Mouse (Mus musculus) adrenal gland, adult 2 months (tissue): Measurements from ENCODE around the gene Rassf1. TPM values are rescaled to one million over a fixed set of nuclear protein-coding genes. Genes with fewer than 3 reads are reported as not detected.

Source experiments
- DNase-seq: peaks from one replicate; pipeline ENCODE4 v3.0.0; 2021
- polyA plus RNA-seq: library from polyadenylated mRNA; depleted of rRNA; stranded (reverse); fragments of >200 nt; gene quantifications from 2 replicates; pipeline ENCODE4 v1.2.3, GENCODE M21; 2012; rRNA removed
- total RNA-seq, 2 experiments: library from RNA; stranded (reverse); gene quantifications; 2 replicates each; pipeline ENCODE4 v1.2.3; 2021

Rassf1 gene
- total and polyA plus RNA-seq, 3 experiments: 15.3 to 18.6 (median 15.5) TPM

DNA sequence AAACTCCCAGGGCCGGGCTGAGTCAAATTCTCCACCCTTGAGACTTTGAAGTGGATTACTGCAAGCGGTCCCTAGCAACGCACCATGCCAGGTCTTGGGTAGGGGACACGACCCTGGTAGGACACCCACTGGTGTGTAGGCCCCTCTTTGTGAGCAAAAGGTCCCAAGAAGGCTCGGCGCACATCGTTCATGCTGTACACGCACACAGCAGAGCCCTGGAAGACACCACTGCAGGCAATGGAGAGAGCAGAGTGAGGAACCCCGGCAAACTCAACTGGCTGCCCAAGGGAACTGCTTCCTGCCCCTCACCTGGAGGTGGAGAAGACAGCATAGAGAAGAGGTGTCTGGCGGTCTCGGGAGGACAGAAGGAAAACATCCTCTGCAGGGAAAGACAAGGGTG lies 49.9 kb downstream of the Rassf1 start:
- DNase-seq: no peak

DNA sequence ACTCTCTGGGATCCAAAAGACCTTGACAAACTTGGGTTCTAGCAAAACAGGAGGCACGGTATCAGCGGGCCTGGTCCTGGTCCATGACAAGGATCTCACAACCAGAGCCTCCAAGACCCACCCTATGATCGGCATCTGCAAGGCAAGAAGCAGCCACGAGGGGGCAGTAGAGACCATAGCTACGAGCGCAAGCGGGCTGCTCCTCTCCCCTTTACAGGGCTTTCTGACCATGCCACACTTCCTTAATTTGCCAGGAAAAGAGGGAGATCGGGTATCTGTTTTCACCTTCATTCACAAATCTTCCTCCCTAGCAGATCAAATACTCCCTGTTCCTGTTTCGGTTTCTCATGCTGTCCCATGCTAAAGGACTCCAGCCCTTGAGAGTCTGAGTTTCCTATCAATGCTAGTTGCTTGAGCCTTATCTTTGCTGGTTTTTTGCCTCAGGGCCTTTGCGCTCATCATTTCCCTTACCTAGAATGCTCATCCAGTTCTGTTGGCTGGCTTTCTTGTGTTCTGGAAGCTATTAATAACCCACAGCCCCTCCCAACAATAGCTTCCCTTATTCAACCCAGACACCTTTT lies 50.8 kb downstream of the Rassf1 start:
- DNase-seq: peak; percentile 91

DNA sequence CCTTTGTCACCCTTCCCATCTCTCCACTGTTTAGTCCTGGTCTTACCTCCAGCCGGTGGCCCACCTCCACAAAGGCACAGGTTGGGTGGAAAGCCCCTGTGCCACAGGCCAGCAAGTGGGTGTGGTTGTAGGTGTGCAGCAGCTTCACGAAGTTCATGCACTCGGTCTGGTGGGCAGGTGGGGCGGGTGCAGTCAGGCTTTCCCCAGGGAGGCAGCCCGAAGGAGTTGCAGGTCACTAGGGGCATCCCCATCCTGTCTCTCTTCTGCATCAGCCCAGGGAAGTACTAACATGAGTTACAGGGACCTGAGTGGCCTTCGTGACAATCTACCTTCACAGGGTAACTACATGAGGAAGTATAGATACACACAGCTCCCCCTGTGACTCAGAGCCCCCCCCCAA lies 51.9 kb downstream of the Rassf1 start:
- no peak for DNase-seq

DNA sequence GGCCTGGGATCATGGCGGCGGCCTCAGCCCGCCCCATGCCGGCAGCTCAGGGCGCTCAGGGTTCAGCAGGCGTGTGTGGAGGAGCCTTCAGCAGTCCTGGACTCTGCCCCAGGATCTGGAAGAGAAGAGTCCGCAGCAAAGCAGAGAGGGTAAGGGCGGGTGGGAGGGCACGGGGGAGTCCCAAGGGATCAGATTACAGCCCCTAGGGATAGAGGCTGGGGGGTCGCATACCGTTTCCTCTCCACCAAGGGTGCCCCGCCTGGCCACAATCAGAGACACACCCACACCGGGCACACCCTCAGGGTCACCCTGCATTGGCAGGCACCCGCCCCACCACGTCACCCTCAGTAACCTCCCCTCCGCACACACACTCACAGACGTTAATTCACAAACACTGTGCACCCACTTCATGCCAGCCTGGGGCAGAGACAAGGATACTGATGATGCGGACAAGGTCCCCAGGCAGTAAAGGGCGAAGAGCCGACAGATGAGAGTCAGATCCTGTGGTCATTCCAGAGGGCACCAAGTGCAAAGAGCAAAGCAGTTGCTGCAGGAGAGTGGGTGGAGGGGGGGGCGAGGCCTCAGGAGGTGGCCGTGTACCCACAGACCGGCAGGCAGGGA lies 53.8 kb downstream of the Rassf1 start:
- DNase-seq: no peak

DNA sequence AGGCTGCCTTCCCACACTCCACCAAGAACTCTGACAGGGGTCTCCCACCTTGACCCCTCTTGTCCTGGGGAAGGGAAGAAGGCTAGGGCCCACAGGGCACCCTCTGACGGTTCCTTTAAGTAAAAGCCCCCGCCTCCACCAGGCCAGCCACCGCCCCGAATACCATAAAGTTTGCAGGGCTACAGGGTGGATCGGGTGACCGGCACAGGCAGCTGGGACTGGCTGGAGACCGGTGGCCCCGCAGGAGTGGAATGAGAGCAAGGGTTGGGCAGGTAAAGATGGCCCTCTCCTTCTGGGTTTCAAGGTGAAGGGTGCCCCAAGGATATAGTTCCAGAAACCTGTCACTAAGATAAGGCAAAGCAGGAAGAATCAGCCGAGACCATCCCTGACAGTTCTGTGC lies 55.2 kb downstream of the Rassf1 start:
- no peak for DNase-seq

DNA sequence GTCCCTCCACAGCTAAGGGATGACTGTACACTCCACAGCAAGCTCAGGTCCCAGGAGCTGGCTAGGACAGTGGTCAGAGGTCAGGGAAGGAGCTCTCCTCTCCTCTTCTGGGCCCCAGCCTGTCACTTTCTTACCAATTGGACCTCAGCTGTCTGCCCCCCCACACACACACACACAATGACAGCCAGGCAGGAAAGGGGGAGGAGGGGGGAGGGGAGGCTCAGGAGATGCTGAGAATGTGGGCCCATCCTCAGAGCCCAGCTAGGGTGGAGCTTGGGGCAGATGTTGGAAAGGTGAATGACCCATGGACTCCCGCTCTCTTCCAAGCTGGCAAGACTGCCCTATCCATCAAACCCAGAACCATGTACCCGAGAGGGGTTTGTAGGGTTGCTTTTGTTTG lies 55.7 kb downstream of the Rassf1 start:
- DNase-seq: no peak

DNA sequence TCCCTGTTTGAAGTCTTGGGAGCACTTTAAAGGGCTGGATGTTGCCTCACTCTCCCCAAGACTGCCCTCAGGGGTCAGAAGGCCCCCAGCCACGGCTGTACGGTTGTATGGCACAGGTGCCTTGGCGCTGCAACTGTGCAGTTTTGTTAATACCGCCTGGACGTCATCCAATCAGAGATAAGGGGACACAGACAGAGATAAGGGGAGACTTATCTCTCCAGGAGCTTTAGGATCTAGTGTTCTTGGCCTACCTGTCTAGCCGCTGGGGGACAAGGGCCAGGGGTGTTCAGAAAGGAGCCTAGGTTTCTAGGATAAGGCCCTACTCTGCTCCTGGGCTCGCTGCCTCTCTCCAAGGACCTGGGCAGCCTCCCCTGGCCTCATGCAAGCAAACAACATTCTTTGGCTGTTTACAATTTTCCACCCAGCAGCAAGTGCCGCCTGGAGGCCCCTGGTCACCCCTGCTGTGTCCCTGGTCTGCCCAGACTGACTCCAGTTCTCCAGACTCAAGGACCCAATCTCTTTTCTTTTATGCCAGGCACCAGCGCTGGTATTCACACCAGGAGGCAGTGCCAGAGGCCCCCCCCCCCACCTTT lies 56.4 kb downstream of the Rassf1 start:
- DNase-seq: no peak

DNA sequence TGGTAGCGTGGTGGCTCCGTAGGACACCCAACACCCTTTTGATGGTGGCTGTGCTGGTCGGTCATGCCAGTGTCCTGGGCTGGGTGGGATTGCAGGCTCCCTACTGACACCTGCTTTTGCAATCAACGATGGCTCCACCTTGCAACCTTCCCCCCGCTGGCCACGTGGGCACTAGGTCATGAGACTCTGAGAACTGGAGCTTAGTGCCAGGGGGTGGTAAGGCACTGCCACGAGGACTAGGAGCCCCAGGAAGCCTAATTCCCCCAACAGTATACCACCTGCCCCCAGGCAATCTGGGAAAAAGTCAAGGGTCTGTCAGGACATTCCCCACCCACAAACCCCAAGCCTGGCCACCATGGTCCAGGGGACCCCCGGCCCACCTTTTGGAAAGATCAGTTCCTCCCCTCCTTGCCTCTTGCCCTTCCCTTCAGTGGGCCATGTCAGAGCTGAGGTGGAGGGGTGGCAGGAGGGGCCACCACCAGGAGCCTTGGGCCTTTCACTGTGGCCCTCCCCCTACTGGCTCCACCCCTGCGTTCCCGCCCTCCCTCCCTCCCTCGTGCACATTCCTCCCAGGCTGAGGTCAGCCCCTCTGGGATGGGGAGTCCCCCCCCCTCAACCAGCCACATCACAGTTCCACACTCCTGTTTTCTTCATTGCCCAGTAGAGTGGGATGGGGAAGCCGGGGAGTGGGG lies 57.5 kb downstream of the Rassf1 start, which contains the start of gene Sema3b:
Sema3b (minus strand) TSS at position 489 of the 692 bp plus-strand sequence.
- DNase-seq: no peak

DNA sequence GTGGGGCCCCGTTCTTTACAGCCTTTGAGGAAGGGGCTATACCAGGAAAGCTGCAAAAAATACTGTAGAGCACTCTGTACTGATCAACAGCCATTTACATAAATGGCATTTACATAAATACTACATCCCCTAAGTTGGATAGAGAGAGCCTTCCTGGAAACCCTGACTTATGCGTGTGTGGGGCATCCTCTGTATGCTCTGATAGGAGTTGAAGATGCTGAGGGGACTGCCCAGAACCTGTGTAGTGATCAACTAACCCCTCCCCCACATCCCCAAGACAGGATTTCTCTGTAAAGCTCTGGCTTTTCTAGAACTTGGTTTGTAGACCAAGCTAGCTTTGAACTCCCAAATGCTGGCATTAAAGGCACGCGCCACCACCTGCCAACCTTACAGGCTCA lies 58.1 kb downstream of the Rassf1 start:
- no peak for DNase-seq

DNA sequence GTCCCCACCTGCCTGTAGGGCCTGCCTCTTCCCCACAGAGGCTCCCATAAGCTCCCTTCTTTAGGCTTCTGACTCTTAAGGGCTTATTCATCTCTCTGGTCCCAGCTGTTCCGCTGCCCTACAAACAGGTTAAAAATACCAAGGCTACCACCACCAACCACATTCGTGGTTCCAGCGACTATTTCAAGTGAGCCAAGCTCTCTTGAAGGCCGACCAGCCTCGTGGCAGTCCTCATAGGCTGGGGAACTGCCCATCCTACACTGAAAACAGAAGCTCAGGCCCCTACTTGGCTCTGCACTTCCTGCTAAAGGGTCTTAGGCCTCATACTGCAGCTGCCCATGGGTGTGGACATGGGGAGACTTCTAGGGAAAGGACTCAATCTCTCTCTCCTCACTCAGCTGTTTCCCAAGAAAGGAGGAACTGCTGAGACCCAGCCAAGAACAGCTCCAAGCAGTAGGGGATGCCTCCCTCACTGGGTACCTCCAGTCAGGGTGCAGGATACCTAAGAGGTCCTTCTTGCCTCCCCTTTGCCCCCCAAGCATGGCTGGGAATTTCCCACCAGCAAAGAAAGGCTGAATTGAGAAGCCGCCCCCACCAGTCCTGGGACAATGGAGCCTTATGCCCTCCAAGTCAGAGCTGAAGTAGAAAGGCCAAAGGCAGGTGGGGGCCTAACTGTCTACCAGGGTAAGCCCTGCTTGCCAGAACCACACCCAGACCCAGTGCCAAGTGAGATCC lies 60.3 kb downstream of the Rassf1 start:
- no peak for DNase-seq

Other genes starting within 250 kb of the Rassf1 start
- 10 to 100 TPM; 17.5 to 17.7 TPM for gene Hemk1, start 213.2 kb upstream of the Rassf1 start, total RNA-seq
- 23.5 and 25.5 TPM in 2 replicates for gene Hemk1, start 213.2 kb upstream of the Rassf1 start, polyA plus RNA-seq
- gene 6430571L13Rik, start 211.0 kb upstream of the Rassf1 start, total RNA-seq: 1 to 10 TPM in 1 of 2 experiments, under 1 TPM in 1; 0.69 to 1.9 TPM
- gene 6430571L13Rik, start 211.0 kb upstream of the Rassf1 start, polyA plus RNA-seq: 1.3 and 1.4 TPM in 2 replicates
- gene Cacna2d2, start 151.9 kb upstream of the Rassf1 start, total RNA-seq: 1 to 10 TPM; 6.9 to 7.1 TPM
- 12.1 and 14.7 TPM in 2 replicates for gene Cacna2d2, start 151.9 kb upstream of the Rassf1 start, polyA plus RNA-seq
- gene Tmem115, start 17.6 kb upstream of the Rassf1 start, total RNA-seq: 10 to 100 TPM; 43.2 to 48.1 TPM
- gene Tmem115, start 17.6 kb upstream of the Rassf1 start, polyA plus RNA-seq: 84.2 and 96.5 TPM in 2 replicates
- 10 to 100 TPM; 14.6 to 22.0 TPM for gene Cyb561d2, start 9.4 kb upstream of the Rassf1 start, total RNA-seq
- 59.1 and 68.0 TPM in 2 replicates for gene Cyb561d2, start 9.4 kb upstream of the Rassf1 start, polyA plus RNA-seq
- 10 to 100 TPM; 27.9 to 31.5 TPM for gene Nprl2, start 9.3 kb upstream of the Rassf1 start, total RNA-seq
- gene Nprl2, start 9.3 kb upstream of the Rassf1 start, polyA plus RNA-seq: 24.2 and 31.9 TPM in 2 replicates
- gene Zmynd10, start 4.3 kb upstream of the Rassf1 start, total RNA-seq: under 1 TPM; 0.45 to 0.52 TPM
- 0.37 and 0.61 TPM in 2 replicates for gene Zmynd10, start 4.3 kb upstream of the Rassf1 start, polyA plus RNA-seq
- 10 to 100 TPM; 52.2 to 57.5 TPM for gene Tusc2, start 11.7 kb downstream of the Rassf1 start, total RNA-seq
- gene Tusc2, start 11.7 kb downstream of the Rassf1 start, polyA plus RNA-seq: 88.2 and 94.1 TPM in 2 replicates
- gene Hyal2, start 16.4 kb downstream of the Rassf1 start, total RNA-seq: 10 to 100 TPM; 36.8 to 52.8 TPM
- gene Hyal2, start 16.4 kb downstream of the Rassf1 start, polyA plus RNA-seq: 92.1 and 102 TPM in 2 replicates
- gene Hyal1, start 25.4 kb downstream of the Rassf1 start, total RNA-seq: 10 to 100 TPM; 13.7 to 15.2 TPM
- gene Hyal1, start 25.4 kb downstream of the Rassf1 start, polyA plus RNA-seq: 6.3 and 7.0 TPM in 2 replicates
- 10 to 100 TPM; 15.9 to 19.2 TPM for gene Naa80, start 27.3 kb downstream of the Rassf1 start, total RNA-seq
- gene Naa80, start 27.3 kb downstream of the Rassf1 start, polyA plus RNA-seq: 111 TPM in 2 replicates
- 1 to 10 TPM; 1.3 to 1.4 TPM for gene Hyal3, start 29.3 kb downstream of the Rassf1 start, total RNA-seq
- 1.8 and 2.2 TPM in 2 replicates for gene Hyal3, start 29.3 kb downstream of the Rassf1 start, polyA plus RNA-seq
- gene Ifrd2, start 36.1 kb downstream of the Rassf1 start, total RNA-seq: 10 to 100 TPM; 36.0 to 41.7 TPM
- 67.3 and 80.0 TPM in 2 replicates for gene Ifrd2, start 36.1 kb downstream of the Rassf1 start, polyA plus RNA-seq
- gene Sema3b, start 57.7 kb downstream of the Rassf1 start, total RNA-seq: 1 to 10 TPM; 3.7 to 4.1 TPM
- 8.3 and 10.4 TPM in 2 replicates for gene Sema3b, start 57.7 kb downstream of the Rassf1 start, polyA plus RNA-seq
- 100 to 1,000 TPM; 198 to 278 TPM for gene Gnai2, start 83.8 kb downstream of the Rassf1 start, total RNA-seq
- 330 and 345 TPM in 2 replicates for gene Gnai2, start 83.8 kb downstream of the Rassf1 start, polyA plus RNA-seq
- 1 to 10 TPM in 1 of 2 experiments, under 1 TPM in 1; 0.48 to 2.7 TPM for gene Slc38a3, start 118.0 kb downstream of the Rassf1 start, total RNA-seq
- gene Slc38a3, start 118.0 kb downstream of the Rassf1 start, polyA plus RNA-seq: 1.7 and 4.1 TPM in 2 replicates
- under 1 TPM in 1 of 2 experiments, not detected in 1; 0.37 TPM for gene Gnat1, start 128.2 kb downstream of the Rassf1 start, total RNA-seq
- 0.10 and 0.16 TPM in 2 replicates for gene Gnat1, start 128.2 kb downstream of the Rassf1 start, polyA plus RNA-seq
- 10 to 100 TPM; 27.2 to 34.8 TPM for gene Sema3f, start 158.9 kb downstream of the Rassf1 start, total RNA-seq
- 95.1 and 106 TPM in 2 replicates for gene Sema3f, start 158.9 kb downstream of the Rassf1 start, polyA plus RNA-seq
- 100 to 1,000 TPM in 1 of 2 experiments, 10 to 100 TPM in 1; 67.1 to 124 TPM for gene Rbm5, start 219.4 kb downstream of the Rassf1 start, total RNA-seq
- gene Rbm5, start 219.4 kb downstream of the Rassf1 start, polyA plus RNA-seq: 61.7 and 67.8 TPM in 2 replicates